Mouse (Mus musculus) layer of hippocampus, postnatal 36 days (tissue): ENCODE data around the gene Arel1. TPM values are rescaled to one million over a fixed set of nuclear protein-coding genes. Genes with fewer than 3 reads are reported as not detected.

Experiments used
- DNase-seq, 2 experiments: peaks; one replicate each; pipeline ENCODE4 v3.0.0; 2022
- total RNA-seq, 2 experiments: library from RNA; stranded (reverse); gene quantifications; 2 replicates each; pipeline ENCODE4 v1.2.3; 2021

The Arel1 gene
- total RNA-seq, 2 experiments from 2014 or later = 104 to 110 TPM

- DNase-seq = no peak
Observed at GRCm38 (mm10) chr12:84907024-84907626, 63.6 kb downstream of the Arel1 start.

- no peak for DNase-seq
Observed at GRCm38 (mm10) chr12:84904399-84904798, 66.3 kb downstream of the Arel1 start.

GRCm38 (mm10) chr12:84900317-84900716 lies 70.4 kb downstream of the Arel1 start:
- no peak for DNase-seq

GRCm38 (mm10) chr12:84897322-84897721 lies 73.4 kb downstream of the Arel1 start:
- DNase-seq = no peak

- no peak for DNase-seq
Observed at GRCm38 (mm10) chr12:84896235-84896634, 74.5 kb downstream of the Arel1 start.

- no peak for DNase-seq
Observed at GRCm38 (mm10) chr12:84893648-84894628, 76.8 kb downstream of the Arel1 start.

- DNase-seq = no peak
Observed at GRCm38 (mm10) chr12:84890289-84890688, 80.4 kb downstream of the Arel1 start.

GRCm38 (mm10) chr12:84885107-84885876 lies 85.4 kb downstream of the Arel1 start:
- no peak for DNase-seq

- DNase-seq = no peak
Observed at GRCm38 (mm10) chr12:84884423-84885076, 86.2 kb downstream of the Arel1 start.

- DNase-seq = no peak
Observed at GRCm38 (mm10) chr12:84882796-84883195, 87.9 kb downstream of the Arel1 start.

- no peak for DNase-seq
Observed at GRCm38 (mm10) chr12:84880091-84880490, 90.6 kb downstream of the Arel1 start.

- peak; percentile 48 to 54 for DNase-seq
Observed at GRCm38 (mm10) chr12:84876481-84877121, 94.1 kb downstream of the Arel1 start, which contains the start of gene Ltbp2. Gene Ltbp2 (minus strand): TSS chr12:84876532.

- no peak for DNase-seq
Observed at GRCm38 (mm10) chr12:84875761-84876480, 94.8 kb downstream of the Arel1 start.

GRCm38 (mm10) chr12:84873434-84873833 lies 97.3 kb downstream of the Arel1 start:
- no peak for DNase-seq

GRCm38 (mm10) chr12:84872310-84872709 lies 98.4 kb downstream of the Arel1 start:
- DNase-seq = no peak

Other genes starting within 250 kb of the Arel1 start
- 10 to 100 TPM; 27.4 to 28.6 TPM for gene Npc2, start 197.7 kb downstream of the Arel1 start, total RNA-seq
- 10 to 100 TPM; 54.7 to 58.6 TPM for gene Isca2, start 197.6 kb downstream of the Arel1 start, total RNA-seq
- gene Ltbp2, start 94.4 kb downstream of the Arel1 start, total RNA-seq = under 1 TPM; 0.40 to 0.55 TPM
- 10 to 100 TPM; 34.9 to 37.3 TPM for gene Fcf1, start within 50 bp of the Arel1 start, total RNA-seq
- gene Ylpm1, start 25.4 kb upstream of the Arel1 start, total RNA-seq = 100 to 1,000 TPM; 122 to 143 TPM
- gene Prox2, start 139.9 kb upstream of the Arel1 start, total RNA-seq = 1 to 10 TPM; 1.7 to 2.0 TPM
- gene Dlst, start 139.9 kb upstream of the Arel1 start, total RNA-seq = 100 to 1,000 TPM; 145 to 152 TPM
- 10 to 100 TPM; 39.9 to 40.2 TPM for gene Rps6kl1, start 180.4 kb upstream of the Arel1 start, total RNA-seq
- gene Pgf, start 206.9 kb upstream of the Arel1 start, total RNA-seq = 1 to 10 TPM; 4.2 to 4.5 TPM
- 10 to 100 TPM; 52.4 to 57.6 TPM for gene Eif2b2, start 248.6 kb upstream of the Arel1 start, total RNA-seq